Mouse (Mus musculus) limb, embryonic 11.5 days (tissue): ENCODE measurements around the gene Eid2b. TPM values are rescaled to one million over a fixed set of nuclear protein-coding genes. Genes with fewer than 3 reads are reported as not detected.

Experiments used
- ATAC-seq: fragments of 200-750 bp; cut with Nextera tagmentation; 2 replicates; pipeline ENCODE4 v1.8.0; 2017; ENCODE audit warnings: low read depth; ENCODE audit not compliant: insufficient number of reproducible peaks, low FRiP score, low TSS enrichment
- DNase-seq: peaks from one replicate; pipeline ENCODE4 v3.0.0-alpha.2; 2015; ENCODE audit warnings: low spot score
- H3K27ac ChIP-seq: fragments of 300-500 bp; sonication (generic); replicated peaks from 2 replicates; pipeline ENCODE4 v1.5.1; 2014; ENCODE audit warnings: low read depth, mild to moderate bottlenecking, low read length
- H3K27me3 ChIP-seq: fragments of 300-500 bp; sonication (generic); 2 replicates; pipeline ENCODE4 v1.6.1; 2014; ENCODE audit warnings: mild to moderate bottlenecking, low read length, mixed read lengths; ENCODE audit not compliant: control insufficient read depth, insufficient read depth
- H3K36me3 ChIP-seq: fragments of 300-500 bp; sonication (generic); 2 replicates; pipeline ENCODE4 v1.6.1; 2014; ENCODE audit warnings: mild to moderate bottlenecking, low read length, moderate library complexity, mixed read lengths; ENCODE audit not compliant: control insufficient read depth, insufficient read depth
- H3K4me1 ChIP-seq: fragments of 300-500 bp; sonication (generic); 2 replicates; pipeline ENCODE4 v1.6.1; 2014; ENCODE audit warnings: low read length, mixed read lengths; ENCODE audit not compliant: control insufficient read depth, insufficient read depth
- H3K4me2 ChIP-seq: fragments of 300-500 bp; sonication (generic); 2 replicates; pipeline ENCODE4 v1.6.1; 2014; ENCODE audit warnings: low read depth, mild to moderate bottlenecking, moderate library complexity; ENCODE audit not compliant: severe bottlenecking
- H3K4me3 ChIP-seq: fragments of 300-500 bp; sonication (generic); 2 replicates; pipeline ENCODE4 v1.5.1; 2014; ENCODE audit warnings: low read depth, low read length
- H3K9ac ChIP-seq: fragments of 300-500 bp; sonication (generic); 2 replicates; pipeline ENCODE4 v1.6.1; 2014; ENCODE audit warnings: mild to moderate bottlenecking, low read length
- H3K9me3 ChIP-seq: fragments of 300-500 bp; sonication (generic); 2 replicates; pipeline ENCODE4 v1.6.1; 2016; ENCODE audit warnings: low read length; ENCODE audit not compliant: control insufficient read depth
- WGBS: fragments of 180-500 bp; shearing (Covaris S2); extraction: QIAGEN DNeasy Blood & Tissue Kit; methylation state at CpG from one replicate; pipeline ENCODE4 v1.1.7; 2014; 5-methylcytosine and 5-hydroxymethylcytosine counted together
- polyA plus RNA-seq: library from polyadenylated mRNA; unstranded; fragments of >200 nt; fragmentation: Nextera tagmentation; extraction: Ambion mirVana; gene quantifications from 2 replicates; pipeline ENCODE4 v1.2.1, GENCODE M21; 2014

Eid2b gene
- polyA plus RNA-seq, 1 experiment from 2014 or later: 11.4 TPM

DNA sequence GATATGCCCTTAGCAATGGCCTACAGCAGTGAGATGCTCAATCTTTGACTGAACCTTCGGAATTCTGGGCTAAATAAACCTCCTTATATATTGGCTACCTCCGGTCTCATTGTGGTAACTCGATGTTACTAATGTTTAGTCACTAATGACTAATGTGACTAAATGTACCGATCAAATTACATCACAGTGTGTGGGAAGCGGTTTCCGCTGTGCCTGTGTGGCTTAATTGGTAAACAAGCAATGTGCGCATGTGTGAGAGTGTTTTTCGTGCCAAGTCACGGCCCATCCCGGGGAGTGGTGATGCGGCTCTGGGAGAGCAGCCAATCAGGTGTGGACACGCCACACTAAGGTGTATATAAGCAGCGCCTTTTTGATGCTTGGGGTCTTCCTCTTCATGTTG is 12.1 kb upstream of the Eid2b start:
- Histone ChIP-seq H3K4me3 (no peak overlapping the region), H3K36me3 (peaks cover 2% of the 10 kb centered on the region), H3K9me3 (no peaks in the 10 kb centered on the region), H3K4me1 (no peaks in the 10 kb centered on the region), H3K4me2 (no peak overlapping the region), H3K27ac (no peak overlapping the region), H3K9ac (no peak overlapping the region), H3K27me3 (no peaks in the 10 kb centered on the region)
- no peak for DNase-seq
- no peak for ATAC-seq
- WGBS: 93% methylated on average over 13 of the region's 13 CpGs

DNA sequence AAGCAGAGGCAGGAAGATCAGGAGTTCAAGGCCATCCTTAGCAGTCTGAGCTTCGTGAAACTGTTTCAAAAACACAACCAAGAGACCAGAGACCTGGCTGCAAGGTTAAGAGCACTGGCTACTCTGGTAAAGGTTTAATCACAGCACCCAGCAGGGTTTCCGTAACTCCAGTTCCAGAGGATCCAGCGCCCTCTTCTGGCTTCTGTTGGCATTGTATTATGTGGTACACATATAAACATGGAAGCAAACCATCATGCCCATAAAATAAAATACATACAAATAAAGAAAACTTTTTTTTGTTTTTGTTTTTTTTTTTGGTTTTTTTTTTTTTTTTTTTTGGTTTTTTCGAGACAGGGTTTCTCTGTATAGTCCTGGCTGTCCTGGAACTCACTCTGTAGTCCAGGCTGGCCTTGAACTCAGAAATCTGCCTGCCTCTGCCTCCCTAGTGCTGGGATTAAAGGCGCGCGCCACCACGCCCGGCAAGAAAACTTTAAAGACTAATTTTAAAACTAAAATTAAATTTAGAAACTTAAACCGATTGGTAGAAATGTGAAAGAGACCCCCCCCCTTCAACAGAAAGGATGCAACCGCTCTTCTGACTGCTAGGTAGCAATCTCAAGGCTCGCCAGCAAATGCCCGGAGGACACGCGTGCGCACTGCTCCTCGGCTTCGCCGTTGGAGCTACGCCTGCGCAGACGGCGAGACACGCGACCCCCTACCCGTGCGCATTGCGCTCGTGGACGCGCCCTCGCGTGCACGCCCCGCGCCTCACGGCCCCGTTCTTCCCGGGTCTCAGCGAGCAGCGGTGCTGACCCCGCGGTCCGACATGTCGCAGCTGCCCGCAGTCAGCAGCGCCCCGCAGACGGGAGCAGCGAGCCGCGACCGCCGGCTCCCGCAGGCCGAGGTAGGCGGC is 10.2 kb upstream of the Eid2b start, which contains the start of gene Eid2:
TSS of gene Eid2 (plus strand) at position 753 of the 913 bp plus-strand sequence.
- H3K27ac ChIP-seq: peak within 1 kb of the TSS; percentile 89
- peak within 1 kb of the TSS; percentile 68 for H3K4me2 ChIP-seq
- ATAC-seq: peak; percentile 79
- 5% methylated on average over 57 of the region's 57 CpGs for WGBS
- no peaks in the 10 kb centered on the region for H3K9me3 ChIP-seq
- H3K9ac ChIP-seq: peak within 1 kb of the TSS; percentile 98
- peak within 1 kb of the TSS; percentile 72 for H3K4me3 ChIP-seq
- no peaks in the 10 kb centered on the region for H3K27me3 ChIP-seq
- peak; percentile 87 for DNase-seq
- H3K4me1 ChIP-seq: no peaks in the 10 kb centered on the region
- H3K36me3 ChIP-seq: peaks cover 2% of the 10 kb centered on the region

DNA sequence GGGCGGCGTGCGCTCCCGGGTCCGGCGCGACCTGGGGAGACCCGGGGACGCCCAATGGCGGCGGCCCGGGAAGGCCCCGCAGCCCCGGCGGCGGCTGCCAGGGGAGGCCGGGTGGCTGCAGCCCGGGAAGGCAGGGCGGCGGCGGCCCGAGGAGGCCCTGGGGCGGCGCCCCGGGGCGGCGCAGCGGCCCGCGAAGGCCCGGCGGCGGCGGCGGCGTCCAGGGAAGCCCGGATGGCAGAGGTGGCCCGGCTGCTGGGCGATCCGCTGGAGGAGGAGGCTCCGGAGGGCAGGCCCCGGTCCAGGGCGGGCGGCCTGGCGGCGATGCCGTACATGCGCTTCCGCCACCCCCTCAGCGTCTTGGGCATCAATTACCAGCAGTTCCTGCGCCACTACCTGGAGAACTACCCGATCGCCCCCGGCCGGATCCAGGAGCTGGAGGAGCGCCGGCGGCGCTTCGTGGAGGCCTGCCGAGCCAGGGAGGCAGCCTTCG is 9.5 kb upstream of the Eid2b start:
- H3K4me3 ChIP-seq: peak overlapping the region; percentile 72
- peaks cover 2% of the 10 kb centered on the region for H3K36me3 ChIP-seq
- H3K4me1 ChIP-seq: no peaks in the 10 kb centered on the region
- H3K27ac ChIP-seq: peak overlapping the region; percentile 89
- under 1% methylated on average over 49 of the region's 62 CpGs for WGBS
- peak; percentile 74 for DNase-seq
- peak overlapping the region; percentile 98 for H3K9ac ChIP-seq
- no peaks in the 10 kb centered on the region for H3K9me3 ChIP-seq
- peak overlapping the region; percentile 68 for H3K4me2 ChIP-seq
- no peaks in the 10 kb centered on the region for H3K27me3 ChIP-seq
- peak; percentile 48; the same call in 1 of the 2 replicates for ATAC-seq

DNA sequence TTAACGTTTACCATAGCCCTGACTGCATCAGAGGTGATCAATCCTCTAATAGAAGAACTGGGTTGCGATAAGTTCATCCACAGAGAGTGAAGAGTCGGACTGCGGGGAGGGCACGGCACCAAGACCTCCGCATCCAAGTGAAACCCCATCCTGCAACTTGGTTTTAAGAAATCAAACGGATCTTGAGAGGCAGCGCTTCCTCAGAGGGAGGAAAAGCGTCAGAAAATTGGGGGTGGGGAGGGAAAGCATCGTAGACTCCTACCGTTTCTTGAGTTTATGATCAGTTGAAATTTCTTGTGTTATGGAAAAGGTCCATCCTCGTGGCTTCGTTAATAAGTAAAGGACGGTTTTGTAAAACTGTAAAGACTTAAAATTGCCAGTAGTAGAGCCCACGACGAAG is 9.0 kb upstream of the Eid2b start:
- no peaks in the 10 kb centered on the region for H3K4me1 ChIP-seq
- 29% methylated on average over 16 of the region's 16 CpGs for WGBS
- ATAC-seq: 0 out of 2 replicates have a peak, but pooled peaks have one; percentile 16
- no peak for DNase-seq
- H3K27ac ChIP-seq: peak overlapping the region; percentile 89; the same call in 1 of the 2 replicates
- H3K9ac ChIP-seq: peak overlapping the region; percentile 98
- H3K4me3 ChIP-seq: peak overlapping the region; percentile 72
- no peaks in the 10 kb centered on the region for H3K27me3 ChIP-seq
- peak overlapping the region; percentile 68 for H3K4me2 ChIP-seq
- H3K9me3 ChIP-seq: no peaks in the 10 kb centered on the region
- H3K36me3 ChIP-seq: peaks cover 2% of the 10 kb centered on the region

DNA sequence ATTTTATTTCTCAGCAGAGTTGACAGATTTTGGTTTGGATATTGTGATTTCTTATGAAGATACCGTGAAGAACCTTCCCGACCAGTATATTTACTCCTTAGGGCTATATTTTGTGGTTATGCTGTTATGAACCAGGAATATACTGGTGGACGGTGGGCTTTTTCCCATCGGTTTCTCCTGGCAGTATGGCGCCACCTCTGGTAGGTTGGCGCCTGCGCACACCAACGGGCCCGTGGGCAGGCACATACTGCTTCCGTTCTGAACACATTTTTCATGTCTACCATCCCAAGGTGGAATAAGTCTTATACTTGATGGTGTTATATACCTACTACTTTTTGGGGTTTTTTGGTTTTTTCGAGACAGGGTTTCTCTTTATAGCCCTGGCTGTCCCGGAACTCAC is 8.2 kb upstream of the Eid2b start:
- WGBS: 92% methylated on average over 12 of the region's 12 CpGs
- H3K27ac ChIP-seq: no peak overlapping the region
- H3K9me3 ChIP-seq: no peaks in the 10 kb centered on the region
- no peak overlapping the region for H3K9ac ChIP-seq
- DNase-seq (no peak), ATAC-seq (no peak)
- H3K4me1 ChIP-seq: no peaks in the 10 kb centered on the region
- H3K4me3 ChIP-seq: no peak overlapping the region
- no peak overlapping the region for H3K4me2 ChIP-seq
- H3K36me3 ChIP-seq: peaks cover 2% of the 10 kb centered on the region
- no peaks in the 10 kb centered on the region for H3K27me3 ChIP-seq

DNA sequence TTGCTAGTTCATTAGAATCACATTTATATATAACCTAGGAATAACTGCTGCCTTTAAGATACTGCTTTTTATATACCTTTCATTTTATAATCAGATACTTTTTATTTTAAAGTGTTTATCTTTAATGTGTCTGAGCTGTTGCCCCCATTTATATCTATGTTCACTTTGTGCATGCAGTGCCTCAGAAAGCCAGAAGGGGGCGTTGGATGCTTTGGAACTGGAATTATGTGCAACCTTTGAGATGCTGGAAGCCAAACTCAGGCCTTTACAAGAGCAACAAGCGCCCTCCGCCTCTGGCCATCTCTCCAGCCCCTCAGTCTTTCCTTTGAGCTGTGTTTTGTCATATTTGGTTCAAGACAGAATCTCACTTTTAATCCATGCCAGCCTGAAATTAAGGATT is 5.8 kb upstream of the Eid2b start:
- H3K4me1 ChIP-seq: no peaks in the 10 kb centered on the region
- 65% methylated on average over 3 of the region's 3 CpGs for WGBS
- H3K4me3 ChIP-seq: no peak overlapping the region
- H3K9me3 ChIP-seq: no peaks in the 10 kb centered on the region
- H3K4me2 ChIP-seq: no peak overlapping the region
- H3K9ac ChIP-seq: no peak overlapping the region
- H3K27me3 ChIP-seq: no peaks in the 10 kb centered on the region
- peaks cover 2% of the 10 kb centered on the region for H3K36me3 ChIP-seq
- ATAC-seq (no peak), DNase-seq (no peak)
- H3K27ac ChIP-seq: no peak overlapping the region

DNA sequence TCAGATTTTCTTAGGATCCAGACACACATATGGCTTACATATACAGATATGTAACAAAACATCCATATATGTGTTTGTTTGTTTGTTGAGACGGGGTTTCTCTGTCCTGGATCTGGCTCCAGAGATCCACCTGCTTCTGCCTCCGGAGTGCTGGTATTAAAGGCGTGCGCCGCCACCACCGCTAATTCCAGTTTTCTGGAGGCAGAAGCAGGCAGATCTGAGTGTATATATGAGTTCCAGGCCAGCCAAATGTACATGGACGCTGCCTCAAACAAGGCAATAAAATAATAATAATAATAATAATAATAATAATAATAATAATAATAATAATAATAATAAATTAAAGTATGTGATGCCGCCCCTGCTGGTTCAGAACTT is 313 bp upstream of the Eid2b start:
- ATAC-seq: no peak
- no peak for DNase-seq
- 61% methylated on average over 8 of the region's 8 CpGs for WGBS
- H3K4me3 ChIP-seq: no peak overlapping the region; the same call in 1 of the 2 replicates
- no peak overlapping the region for H3K4me2 ChIP-seq
- no peaks in the 10 kb centered on the region for H3K9me3 ChIP-seq
- H3K27me3 ChIP-seq: no peaks in the 10 kb centered on the region
- H3K4me1 ChIP-seq: no peaks in the 10 kb centered on the region
- H3K36me3 ChIP-seq: no peaks in the 10 kb centered on the region
- no peak overlapping the region for H3K9ac ChIP-seq
- no peak overlapping the region for H3K27ac ChIP-seq

DNA sequence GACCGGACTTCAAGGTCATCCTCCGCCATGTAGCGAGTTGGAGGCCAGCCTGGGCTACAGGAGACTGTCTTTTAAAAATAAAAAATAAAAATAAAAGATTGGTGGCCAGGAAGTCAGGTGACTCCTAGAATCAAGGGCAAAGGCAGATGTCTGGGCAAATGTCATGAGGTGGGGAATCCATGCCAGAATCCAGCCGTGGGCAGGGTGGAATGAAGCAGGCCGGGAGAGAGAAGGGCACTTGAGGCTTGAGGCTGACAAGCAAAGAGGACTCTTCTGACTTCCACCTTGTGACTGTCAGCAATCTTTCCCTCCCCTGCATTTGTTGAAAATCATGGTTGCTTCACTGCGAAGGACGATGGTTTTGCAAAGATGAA is 727 bp downstream of the Eid2b start:
- no peak overlapping the region for H3K27ac ChIP-seq
- DNase-seq (no peak), ATAC-seq (no peak)
- no peaks in the 10 kb centered on the region for H3K27me3 ChIP-seq
- H3K4me1 ChIP-seq: no peaks in the 10 kb centered on the region
- no peaks in the 10 kb centered on the region for H3K36me3 ChIP-seq
- H3K9me3 ChIP-seq: no peaks in the 10 kb centered on the region
- H3K4me2 ChIP-seq: peak overlapping the region; percentile 84
- H3K9ac ChIP-seq: peak overlapping the region; percentile 91
- 85% methylated on average over 7 of the region's 7 CpGs for WGBS
- H3K4me3 ChIP-seq: peak overlapping the region; percentile 61
